Mouse (Mus musculus): ENCODE results near the gene Bpgm.

Gene Bpgm

GRCm38 (mm10) chr6:34483811-34484210 lies 7.8 kb downstream of the Bpgm start:
- DNase-seq (ENCODE audit: extremely low spot score), result no peak

- DNase-seq (ENCODE audit: extremely low spot score), result no peak
Observed at GRCm38 (mm10) chr6:34486071-34486626, 10.1 kb downstream of the Bpgm start.

GRCm38 (mm10) chr6:34493327-34494095 lies 17.5 kb downstream of the Bpgm start:
- no peak for DNase-seq (ENCODE audit: extremely low spot score)

GRCm38 (mm10) chr6:34495140-34495551 lies 19.1 kb downstream of the Bpgm start:
- DNase-seq (ENCODE audit: extremely low spot score), result no peak

- no peak for DNase-seq (ENCODE audit: extremely low spot score)
Observed at GRCm38 (mm10) chr6:34497991-34498625, 22.1 kb downstream of the Bpgm start.

GRCm38 (mm10) chr6:34502291-34502690 lies 26.3 kb downstream of the Bpgm start:
- no peak for DNase-seq (ENCODE audit: extremely low spot score)

- no peak for DNase-seq (ENCODE audit: extremely low spot score)
Observed at GRCm38 (mm10) chr6:34505957-34506356, 29.9 kb downstream of the Bpgm start.

- DNase-seq (ENCODE audit: extremely low spot score), result no peak
Observed at GRCm38 (mm10) chr6:34507581-34507980, 31.6 kb downstream of the Bpgm start.

- no peak for DNase-seq (ENCODE audit: extremely low spot score)
Observed at GRCm38 (mm10) chr6:34508016-34508415, 32.0 kb downstream of the Bpgm start.

GRCm38 (mm10) chr6:34510277-34510676 lies 34.3 kb downstream of the Bpgm start:
- DNase-seq (ENCODE audit: extremely low spot score), result no peak

GRCm38 (mm10) chr6:34511410-34511809 lies 35.4 kb downstream of the Bpgm start:
- peak; percentile 57 for DNase-seq (ENCODE audit: extremely low spot score)

- DNase-seq (ENCODE audit: extremely low spot score), result no peak
Observed at GRCm38 (mm10) chr6:34512741-34513140, 36.7 kb downstream of the Bpgm start.

GRCm38 (mm10) chr6:34514655-34515054 lies 38.6 kb downstream of the Bpgm start:
- DNase-seq (ENCODE audit: extremely low spot score), result no peak

- no peak for DNase-seq (ENCODE audit: extremely low spot score)
Observed at GRCm38 (mm10) chr6:34515098-34515782, 39.2 kb downstream of the Bpgm start.

GRCm38 (mm10) chr6:34515783-34516099 lies 39.7 kb downstream of the Bpgm start:
- no peak for DNase-seq (ENCODE audit: extremely low spot score)

- no peak for DNase-seq (ENCODE audit: extremely low spot score)
Observed at GRCm38 (mm10) chr6:34517750-34518149, 41.7 kb downstream of the Bpgm start.

GRCm38 (mm10) chr6:34519087-34519486 lies 43.1 kb downstream of the Bpgm start:
- no peak for DNase-seq (ENCODE audit: extremely low spot score)

GRCm38 (mm10) chr6:34520491-34520890 lies 44.5 kb downstream of the Bpgm start:
- DNase-seq (ENCODE audit: extremely low spot score), result no peak

- no peak for DNase-seq (ENCODE audit: extremely low spot score)
Observed at GRCm38 (mm10) chr6:34520912-34521311, 44.9 kb downstream of the Bpgm start.

GRCm38 (mm10) chr6:34523476-34523875 lies 47.5 kb downstream of the Bpgm start:
- DNase-seq (ENCODE audit: extremely low spot score), result no peak

GRCm38 (mm10) chr6:34525499-34525924 lies 49.5 kb downstream of the Bpgm start:
- no peak for DNase-seq (ENCODE audit: extremely low spot score)

- no peak for DNase-seq (ENCODE audit: extremely low spot score)
Observed at GRCm38 (mm10) chr6:34525927-34526326, 49.9 kb downstream of the Bpgm start.

GRCm38 (mm10) chr6:34526389-34526788 lies 50.4 kb downstream of the Bpgm start:
- DNase-seq (ENCODE audit: extremely low spot score), result no peak
